Mouse (Mus musculus) heart, embryonic 10.5 days (tissue): Measurements from ENCODE around the gene Fgfr2. TPM values are rescaled to one million over a fixed set of nuclear protein-coding genes. Genes with fewer than 3 reads are reported as not detected.

Experiments
- DNase-seq: peaks from one replicate; pipeline ENCODE4 v3.0.0-alpha.2; 2017; ENCODE audit warnings: low spot score
- H3K27ac ChIP-seq: fragments of 300-500 bp; sonication (generic); 2 replicates; pipeline ENCODE4 v1.5.1; 2016; ENCODE audit warnings: mild to moderate bottlenecking
- H3K27me3 ChIP-seq: fragments of 300-500 bp; sonication (generic); 2 replicates; pipeline ENCODE4 v1.6.1; 2016; ENCODE audit warnings: mild to moderate bottlenecking; ENCODE audit not compliant: poor library complexity, insufficient read depth, severe bottlenecking
- H3K36me3 ChIP-seq: fragments of 300-500 bp; sonication (generic); 2 replicates; pipeline ENCODE4 v1.6.1; 2016; ENCODE audit warnings: mild to moderate bottlenecking, moderate library complexity
- H3K4me1 ChIP-seq: fragments of 300-500 bp; sonication (generic); 2 replicates; pipeline ENCODE4 v1.6.1; 2016; ENCODE audit warnings: mild to moderate bottlenecking
- H3K4me3 ChIP-seq: fragments of 300-500 bp; sonication (generic); 2 replicates; pipeline ENCODE4 v1.5.1; 2016; ENCODE audit warnings: mild to moderate bottlenecking, moderate library complexity
- H3K9me3 ChIP-seq: fragments of 300-500 bp; sonication (generic); 2 replicates; pipeline ENCODE4 v1.6.1; 2016; ENCODE audit warnings: mild to moderate bottlenecking, moderate library complexity
- WGBS: fragments of 180-500 bp; shearing (Covaris S2); methylation state at CpG from one replicate; pipeline ENCODE4 v1.1.7; 2016; 5-methylcytosine and 5-hydroxymethylcytosine counted together
- polyA plus RNA-seq: library from polyadenylated mRNA; unstranded; fragments of >200 nt; fragmentation: Nextera tagmentation; extraction: Ambion mirVana; gene quantifications from 2 replicates; pipeline ENCODE4 v1.2.1, GENCODE M21; 2016

Fgfr2 gene
- polyA plus RNA-seq, 1 experiment from 2014 or later, result 46.6 TPM

GRCm38 (mm10) chr7:132820692-132821091 is 302.5 kb downstream of the Fgfr2 start:
- Histone ChIP-seq H3K4me1 (no peaks in the 10 kb centered on the region), H3K4me3 (no peak overlapping the region), H3K9me3 (no peaks in the 10 kb centered on the region), H3K27me3 (no peaks in the 10 kb centered on the region), H3K27ac (no peak overlapping the region), H3K36me3 (peaks cover 12% of the 10 kb centered on the region; the same call in 1 of the 2 replicates)
- DNase-seq, result no peak
- 79% methylated on average over 3 of the region's 3 CpGs for WGBS

GRCm38 (mm10) chr7:132817056-132817455 is 306.1 kb downstream of the Fgfr2 start:
- 0 out of 2 replicates have a peak, but pooled peaks cover 2% of the 10 kb centered on the region for H3K36me3 ChIP-seq
- H3K27ac ChIP-seq, result no peak overlapping the region
- peaks cover 24% of the 10 kb centered on the region for H3K4me1 ChIP-seq
- H3K9me3 ChIP-seq, result no peaks in the 10 kb centered on the region
- DNase-seq, result no peak
- no peak overlapping the region for H3K4me3 ChIP-seq
- no peaks in the 10 kb centered on the region for H3K27me3 ChIP-seq
- WGBS, result 91% methylated on average over 6 of the region's 6 CpGs

- WGBS, result 92% methylated on average over 2 of the region's 2 CpGs
- Histone ChIP-seq H3K27ac (no peak overlapping the region), H3K9me3 (no peaks in the 10 kb centered on the region), H3K4me3 (no peak overlapping the region), H3K36me3 (0 out of 2 replicates have a peak, but pooled peaks cover 2% of the 10 kb centered on the region), H3K27me3 (no peaks in the 10 kb centered on the region), H3K4me1 (peaks cover 29% of the 10 kb centered on the region)
- no peak for DNase-seq
These were observed 306.6 kb downstream of the Fgfr2 start for GRCm38 (mm10) chr7:132816528-132816927.

- DNase-seq, result no peak
- Histone ChIP-seq H3K9me3 (no peaks in the 10 kb centered on the region), H3K36me3 (0 out of 2 replicates have a peak, but pooled peaks cover 2% of the 10 kb centered on the region), H3K27ac (no peak overlapping the region), H3K4me3 (no peak overlapping the region), H3K4me1 (peaks cover 44% of the 10 kb centered on the region), H3K27me3 (no peaks in the 10 kb centered on the region)
- WGBS, result 75% methylated on average over 5 of the region's 5 CpGs
These were observed 308.1 kb downstream of the Fgfr2 start for GRCm38 (mm10) chr7:132815081-132815480.

GRCm38 (mm10) chr7:132814089-132814450 is 309.1 kb downstream of the Fgfr2 start:
- no peak for DNase-seq
- Histone ChIP-seq H3K27ac (peak overlapping the region; percentile 94), H3K27me3 (no peaks in the 10 kb centered on the region), H3K4me1 (peaks cover 53% of the 10 kb centered on the region), H3K9me3 (no peaks in the 10 kb centered on the region), H3K36me3 (0 out of 2 replicates have a peak, but pooled peaks cover 2% of the 10 kb centered on the region), H3K4me3 (peak overlapping the region; percentile 81)
- 1% methylated on average over 7 of the region's 7 CpGs for WGBS

GRCm38 (mm10) chr7:132813416-132814088 is 309.6 kb downstream of the Fgfr2 start, which contains the start of gene Fam53b:
Fam53b (minus strand) TSS chr7:132813886.
- peak within 1 kb of the TSS; percentile 94 for H3K27ac ChIP-seq
- no peaks in the 10 kb centered on the region for H3K9me3 ChIP-seq
- WGBS, result under 1% methylated on average over 85 of the region's 85 CpGs
- 0 out of 2 replicates have a peak, but pooled peaks cover 2% of the 10 kb centered on the region for H3K36me3 ChIP-seq
- peak within 1 kb of the TSS; percentile 81 for H3K4me3 ChIP-seq
- no peaks in the 10 kb centered on the region for H3K27me3 ChIP-seq
- H3K4me1 ChIP-seq, result peaks cover 58% of the 10 kb centered on the region
- peak; percentile 83 for DNase-seq

- no peaks in the 10 kb centered on the region for H3K9me3 ChIP-seq
- H3K36me3 ChIP-seq, result no peaks in the 10 kb centered on the region
- peak; percentile 86 for DNase-seq
- H3K4me1 ChIP-seq, result peaks cover 66% of the 10 kb centered on the region
- no peaks in the 10 kb centered on the region for H3K27me3 ChIP-seq
- H3K4me3 ChIP-seq, result peak overlapping the region; percentile 81
- H3K27ac ChIP-seq, result peak overlapping the region; percentile 94
- under 1% methylated on average over 59 of the region's 59 CpGs for WGBS
These were observed 310.3 kb downstream of the Fgfr2 start for GRCm38 (mm10) chr7:132812619-132813415.

GRCm38 (mm10) chr7:132811716-132812618 is 311.2 kb downstream of the Fgfr2 start:
- peak; percentile 79 for DNase-seq
- WGBS, result 10% methylated on average over 23 of the region's 23 CpGs
- Histone ChIP-seq H3K27me3 (no peaks in the 10 kb centered on the region), H3K9me3 (no peaks in the 10 kb centered on the region), H3K4me3 (peak overlapping the region; percentile 81), H3K36me3 (no peaks in the 10 kb centered on the region), H3K27ac (peak overlapping the region; percentile 94), H3K4me1 (peaks cover 74% of the 10 kb centered on the region)

- Histone ChIP-seq H3K4me3 (no peak overlapping the region), H3K36me3 (no peaks in the 10 kb centered on the region), H3K9me3 (no peaks in the 10 kb centered on the region), H3K27ac (no peak overlapping the region), H3K4me1 (peaks cover 85% of the 10 kb centered on the region), H3K27me3 (no peaks in the 10 kb centered on the region)
- WGBS, result 75% methylated on average over 1 of the region's 1 CpGs
- DNase-seq, result peak; percentile 92
These were observed 312.3 kb downstream of the Fgfr2 start for GRCm38 (mm10) chr7:132810879-132811278.

- Histone ChIP-seq H3K27ac (no peak overlapping the region), H3K9me3 (no peaks in the 10 kb centered on the region), H3K4me3 (no peak overlapping the region), H3K36me3 (no peaks in the 10 kb centered on the region), H3K4me1 (peaks cover 90% of the 10 kb centered on the region), H3K27me3 (no peaks in the 10 kb centered on the region)
- peak; percentile 69 for DNase-seq
- 23% methylated on average over 6 of the region's 6 CpGs for WGBS
These were observed 312.8 kb downstream of the Fgfr2 start for GRCm38 (mm10) chr7:132810368-132810767.

- Histone ChIP-seq H3K27ac (peak overlapping the region; percentile 84), H3K27me3 (no peaks in the 10 kb centered on the region), H3K9me3 (no peaks in the 10 kb centered on the region), H3K4me3 (no peak overlapping the region), H3K4me1 (peaks cover 95% of the 10 kb centered on the region), H3K36me3 (no peaks in the 10 kb centered on the region)
- 46% methylated on average over 6 of the region's 6 CpGs for WGBS
- DNase-seq, result peak; percentile 24
These were observed 313.4 kb downstream of the Fgfr2 start for GRCm38 (mm10) chr7:132809721-132810120.

- Histone ChIP-seq H3K4me1 (peaks cover 95% of the 10 kb centered on the region), H3K27me3 (no peaks in the 10 kb centered on the region), H3K36me3 (no peaks in the 10 kb centered on the region), H3K27ac (peak overlapping the region; percentile 84), H3K9me3 (no peaks in the 10 kb centered on the region), H3K4me3 (peak overlapping the region; percentile 33)
- 5% methylated on average over 20 of the region's 20 CpGs for WGBS
- peak; percentile 76 for DNase-seq
These were observed 314.1 kb downstream of the Fgfr2 start for GRCm38 (mm10) chr7:132808841-132809682.
